Mouse (Mus musculus): ENCODE measurements around the gene Prrc2b. TPM values are rescaled to one million over a fixed set of nuclear protein-coding genes. Genes with fewer than 3 reads are reported as not detected.

Prrc2b gene
- polyA plus RNA-seq, 1 experiment from 2014 or later: 39.3 TPM

DNA sequence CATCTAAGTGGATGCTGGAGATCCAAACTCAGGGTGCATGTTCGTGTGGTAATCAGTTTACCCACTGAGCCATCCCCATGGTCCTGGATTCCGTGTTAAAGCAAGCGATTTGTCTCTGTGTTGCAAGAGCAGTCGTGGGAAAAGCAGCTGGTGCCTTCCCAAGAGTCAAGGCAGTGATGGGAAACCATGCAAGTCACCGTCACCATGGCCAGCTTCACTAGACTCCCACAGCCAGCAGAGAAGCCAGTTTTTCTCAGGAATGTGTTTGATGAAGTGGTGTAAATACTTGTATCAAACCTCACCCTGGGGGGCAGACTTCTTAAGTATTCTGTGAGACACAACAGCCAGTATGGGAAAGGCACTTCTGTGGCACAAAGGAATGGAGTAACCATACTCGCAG is 8.5 kb upstream of the Prrc2b start:
- H3K4me2 ChIP-seq: no peak overlapping the region
- ATAC-seq (replicated peaks; ENCODE audit: insufficient number of reproducible peaks, low FRiP score, low TSS enrichment): no peak
- WGBS (ENCODE audit: insufficient replicate concordance): 49% methylated on average over 6 of the region's 6 CpGs
- H3K27me3 ChIP-seq (ENCODE audit: control insufficient read depth, insufficient read depth, low read length): no peaks in the 10 kb centered on the region
- H3K4me1 ChIP-seq (ENCODE audit: control insufficient read depth, insufficient read depth, low read length): peaks cover 6% of the 10 kb centered on the region; the same call in 1 of the 2 replicates
- H3K36me3 ChIP-seq (ENCODE audit: control insufficient read depth, insufficient read depth, low read length): no peaks in the 10 kb centered on the region
- H3K4me3 ChIP-seq (ENCODE audit: low read depth, low read length): no peak overlapping the region
- H3K9ac ChIP-seq (ENCODE audit: low read depth, low read length): no peak overlapping the region
- H3K27ac ChIP-seq (ENCODE audit: low read depth, low read length): no peak overlapping the region
- H3K9me3 ChIP-seq (replicated peaks; ENCODE audit: control insufficient read depth, low read length): no peaks in the 10 kb centered on the region

DNA sequence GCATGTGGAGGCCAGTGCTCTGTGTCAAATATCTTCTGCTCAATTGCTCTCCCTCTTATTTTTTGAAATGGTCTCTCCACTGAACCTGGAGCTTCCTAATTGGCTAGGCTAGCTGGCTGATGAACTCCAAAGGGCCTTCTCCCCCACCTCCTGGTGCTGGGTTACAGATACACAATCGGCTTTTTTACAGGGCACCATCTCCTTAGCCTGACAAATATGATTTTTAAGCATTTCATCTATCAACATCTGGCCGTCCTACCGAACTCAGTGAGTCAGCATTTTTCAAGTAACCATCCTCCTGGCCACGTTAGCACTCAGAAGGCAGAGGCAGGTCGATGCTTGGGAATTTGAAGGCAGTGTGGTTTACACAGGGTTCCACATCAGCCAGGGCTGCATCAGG is 6.2 kb upstream of the Prrc2b start:
- no peak for ATAC-seq (replicated peaks; ENCODE audit: insufficient number of reproducible peaks, low FRiP score, low TSS enrichment)
- Histone ChIP-seq H3K4me3 (ENCODE audit: low read depth, low read length) (no peak overlapping the region), H3K9me3 (replicated peaks; ENCODE audit: control insufficient read depth, low read length) (no peaks in the 10 kb centered on the region), H3K4me1 (ENCODE audit: control insufficient read depth, insufficient read depth, low read length) (no peaks in the 10 kb centered on the region), H3K9ac (ENCODE audit: low read depth, low read length) (no peak overlapping the region), H3K27me3 (ENCODE audit: control insufficient read depth, insufficient read depth, low read length) (no peaks in the 10 kb centered on the region), H3K4me2 (no peak overlapping the region), H3K36me3 (ENCODE audit: control insufficient read depth, insufficient read depth, low read length) (no peaks in the 10 kb centered on the region), H3K27ac (ENCODE audit: low read depth, low read length) (no peak overlapping the region)
- WGBS (ENCODE audit: insufficient replicate concordance): 79% methylated on average over 5 of the region's 5 CpGs

DNA sequence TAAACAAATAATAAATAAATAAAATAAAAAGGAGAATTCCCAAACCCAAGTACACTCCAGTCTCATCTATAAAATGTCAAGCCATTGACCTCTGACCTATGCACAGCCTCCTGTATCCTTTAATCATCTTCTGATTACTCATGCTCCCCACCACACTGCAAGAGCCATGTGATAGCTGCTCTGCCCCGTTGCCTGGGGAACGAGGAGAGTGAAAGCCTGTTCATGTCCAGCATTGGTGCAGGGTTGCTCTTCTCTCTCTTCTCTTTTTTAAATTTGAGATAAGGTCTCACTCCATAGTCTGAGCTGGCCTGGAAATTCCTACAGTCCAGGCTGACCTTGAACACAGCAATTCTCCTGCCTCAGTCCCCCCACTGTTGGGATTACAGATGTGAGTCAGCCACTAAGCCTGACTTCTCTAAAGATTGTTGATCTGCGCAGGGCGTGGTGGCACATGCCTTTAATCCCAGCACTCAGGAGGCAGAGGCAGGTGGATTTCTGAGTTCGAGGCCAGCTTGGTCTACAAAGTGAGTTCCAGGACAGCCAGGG is 4.2 kb upstream of the Prrc2b start:
- H3K27me3 ChIP-seq (ENCODE audit: control insufficient read depth, insufficient read depth, low read length): no peaks in the 10 kb centered on the region
- H3K9ac ChIP-seq (ENCODE audit: low read depth, low read length): no peak overlapping the region
- peaks cover 8% of the 10 kb centered on the region; the same call in 1 of the 2 replicates for H3K4me1 ChIP-seq (ENCODE audit: control insufficient read depth, insufficient read depth, low read length)
- ATAC-seq (replicated peaks; ENCODE audit: insufficient number of reproducible peaks, low FRiP score, low TSS enrichment): no peak
- no peak overlapping the region for H3K4me3 ChIP-seq (ENCODE audit: low read depth, low read length)
- no peaks in the 10 kb centered on the region for H3K9me3 ChIP-seq (replicated peaks; ENCODE audit: control insufficient read depth, low read length)
- 67% methylated on average over 5 of the region's 5 CpGs for WGBS (ENCODE audit: insufficient replicate concordance)
- H3K27ac ChIP-seq (ENCODE audit: low read depth, low read length): no peak overlapping the region
- H3K36me3 ChIP-seq (ENCODE audit: control insufficient read depth, insufficient read depth, low read length): no peaks in the 10 kb centered on the region
- no peak overlapping the region for H3K4me2 ChIP-seq

DNA sequence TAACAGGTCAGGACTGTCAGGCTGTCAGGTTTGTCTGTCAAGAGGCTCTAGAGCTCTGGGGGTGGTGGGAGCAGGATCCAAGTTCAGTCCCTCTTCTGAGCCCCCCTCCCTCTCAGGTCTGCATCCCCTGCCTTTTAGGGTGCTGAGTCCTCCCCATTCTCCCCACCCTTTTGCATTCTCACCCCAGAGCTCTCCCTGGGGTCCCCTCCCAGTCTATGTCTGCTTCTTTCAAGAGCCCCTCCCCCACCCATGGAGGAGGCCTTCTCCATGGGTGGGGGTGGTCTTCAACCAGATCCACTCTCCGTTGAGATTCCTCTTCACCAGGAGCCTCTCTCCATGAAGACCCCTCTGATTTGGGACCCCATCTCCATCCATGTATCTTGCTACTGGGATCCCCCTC is 747 bp upstream of the Prrc2b start:
- H3K9ac ChIP-seq (ENCODE audit: low read depth, low read length): peak overlapping the region; percentile 99
- H3K4me3 ChIP-seq (ENCODE audit: low read depth, low read length): peak overlapping the region; percentile 96
- ATAC-seq (replicated peaks; ENCODE audit: insufficient number of reproducible peaks, low FRiP score, low TSS enrichment): no peak

DNA sequence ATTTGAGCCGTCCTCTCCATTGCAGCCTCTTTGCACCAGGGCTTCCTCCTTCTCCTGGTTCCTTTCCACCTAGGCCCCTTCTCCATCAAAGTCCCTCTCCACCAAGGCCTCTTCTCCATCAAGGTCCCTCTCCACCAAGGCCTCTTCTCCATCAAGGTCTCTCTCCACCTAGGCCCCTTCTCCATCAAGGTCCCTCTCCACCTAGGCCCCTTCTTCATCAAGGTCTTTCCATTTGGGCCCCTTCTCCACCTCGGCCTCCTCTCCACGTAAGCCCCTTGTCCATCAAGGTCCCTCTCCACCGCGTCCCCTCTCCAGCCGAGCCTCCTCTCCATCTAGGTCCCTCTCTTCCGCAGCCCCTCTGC is 339 bp upstream of the Prrc2b start:
- Histone ChIP-seq H3K9me3 (replicated peaks; ENCODE audit: control insufficient read depth, low read length) (no peaks in the 10 kb centered on the region), H3K27me3 (ENCODE audit: control insufficient read depth, insufficient read depth, low read length) (no peaks in the 10 kb centered on the region), H3K4me2 (peak overlapping the region; percentile 92), H3K27ac (ENCODE audit: low read depth, low read length) (peak overlapping the region; percentile 97), H3K4me3 (ENCODE audit: low read depth, low read length) (peak overlapping the region; percentile 96), H3K36me3 (ENCODE audit: control insufficient read depth, insufficient read depth, low read length) (no peaks in the 10 kb centered on the region), H3K4me1 (ENCODE audit: control insufficient read depth, insufficient read depth, low read length) (peaks cover 43% of the 10 kb centered on the region), H3K9ac (ENCODE audit: low read depth, low read length) (peak overlapping the region; percentile 99)
- 7% methylated on average over 7 of the region's 7 CpGs for WGBS (ENCODE audit: insufficient replicate concordance)
- no peak for ATAC-seq (replicated peaks; ENCODE audit: insufficient number of reproducible peaks, low FRiP score, low TSS enrichment)

More for the DNA sequence above, 747 bp upstream of the Prrc2b start:
- peak overlapping the region; percentile 97; the same call in 1 of the 2 replicates for H3K27ac ChIP-seq (ENCODE audit: low read depth, low read length)
- H3K36me3 ChIP-seq (ENCODE audit: control insufficient read depth, insufficient read depth, low read length): no peaks in the 10 kb centered on the region
- H3K27me3 ChIP-seq (ENCODE audit: control insufficient read depth, insufficient read depth, low read length): no peaks in the 10 kb centered on the region
- 26% methylated on average over 1 of the region's 1 CpGs for WGBS (ENCODE audit: insufficient replicate concordance)
- H3K4me2 ChIP-seq: peak overlapping the region; percentile 92
- H3K9me3 ChIP-seq (replicated peaks; ENCODE audit: control insufficient read depth, low read length): no peaks in the 10 kb centered on the region
- H3K4me1 ChIP-seq (ENCODE audit: control insufficient read depth, insufficient read depth, low read length): peaks cover 39% of the 10 kb centered on the region

DNA sequence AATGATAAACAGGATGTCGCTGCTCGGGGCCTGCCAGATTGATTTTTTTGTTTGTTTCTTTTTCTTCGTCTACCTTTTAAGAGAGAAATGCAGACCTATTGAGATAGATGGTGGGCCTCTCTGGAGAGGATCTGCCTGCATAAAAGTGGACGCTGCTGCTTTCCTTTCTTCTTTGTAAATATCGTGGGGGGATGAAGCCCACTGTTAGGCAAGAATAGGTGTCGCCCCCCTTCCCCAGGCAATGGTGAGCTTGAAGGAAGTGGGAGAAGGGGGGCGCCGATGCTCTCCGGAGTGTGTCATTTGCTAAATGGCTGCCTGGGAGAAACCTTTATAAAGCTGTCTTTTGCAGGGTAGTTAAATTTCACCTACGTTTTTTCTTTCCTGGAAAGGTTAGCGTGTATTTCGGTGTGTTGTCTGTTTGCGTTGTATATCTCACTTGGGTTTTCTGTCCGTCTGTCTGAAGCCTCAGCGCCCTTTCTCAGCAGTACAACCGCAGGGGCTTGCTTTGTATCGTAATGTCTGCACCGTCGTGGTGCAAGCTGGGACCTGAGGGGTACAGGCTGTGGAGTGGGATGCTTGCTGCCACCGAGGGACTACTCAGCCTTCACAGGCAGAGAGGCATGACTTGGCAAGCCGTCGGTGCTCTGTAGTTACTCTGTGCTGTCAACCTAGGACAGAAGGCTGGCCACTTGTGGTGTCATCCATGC is 931 bp downstream of the Prrc2b start:
- Histone ChIP-seq H3K9me3 (replicated peaks; ENCODE audit: control insufficient read depth, low read length) (no peaks in the 10 kb centered on the region), H3K4me1 (ENCODE audit: control insufficient read depth, insufficient read depth, low read length) (peaks cover 56% of the 10 kb centered on the region), H3K27ac (ENCODE audit: low read depth, low read length) (peak overlapping the region; percentile 97), H3K4me3 (ENCODE audit: low read depth, low read length) (peak overlapping the region; percentile 96), H3K36me3 (ENCODE audit: control insufficient read depth, insufficient read depth, low read length) (no peaks in the 10 kb centered on the region), H3K4me2 (peak overlapping the region; percentile 92), H3K9ac (ENCODE audit: low read depth, low read length) (peak overlapping the region; percentile 99), H3K27me3 (ENCODE audit: control insufficient read depth, insufficient read depth, low read length) (no peaks in the 10 kb centered on the region)
- ATAC-seq (replicated peaks; ENCODE audit: insufficient number of reproducible peaks, low FRiP score, low TSS enrichment): no peak
- under 1% methylated on average over 22 of the region's 22 CpGs for WGBS (ENCODE audit: insufficient replicate concordance)

DNA sequence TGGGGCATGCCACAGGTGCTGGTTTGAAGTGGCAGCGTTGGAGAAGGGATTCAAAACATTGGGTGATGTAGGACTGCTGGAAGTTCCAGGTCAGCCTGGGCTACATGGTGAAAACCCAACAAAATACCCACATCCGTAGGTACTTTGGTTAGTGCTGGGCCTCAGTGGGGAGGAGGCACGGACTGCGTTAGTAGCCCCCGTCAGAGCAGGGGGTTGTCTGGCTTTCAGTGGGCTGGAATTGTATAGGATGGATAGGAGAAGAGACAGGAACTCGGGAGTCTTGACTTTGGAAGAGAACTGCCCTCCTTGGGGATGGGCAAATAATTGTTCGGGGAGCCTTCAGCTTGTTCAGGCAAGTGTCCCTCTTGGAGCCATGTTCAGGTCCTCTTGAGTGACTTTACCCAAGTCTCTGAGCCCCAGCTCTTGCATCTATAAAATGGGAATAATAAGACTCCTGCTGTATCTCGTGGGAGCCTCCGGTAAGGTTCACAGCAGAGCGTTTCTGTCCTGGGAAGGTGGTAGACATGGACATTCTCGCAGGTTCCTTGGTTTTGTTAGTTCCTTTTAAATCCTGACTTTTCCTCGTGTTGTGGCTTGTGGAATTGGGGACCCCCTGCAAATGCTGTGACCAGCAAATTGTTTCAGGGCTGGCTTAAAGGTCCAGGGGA is 1.6 kb downstream of the Prrc2b start:
- Histone ChIP-seq H3K27me3 (ENCODE audit: control insufficient read depth, insufficient read depth, low read length) (no peaks in the 10 kb centered on the region), H3K27ac (ENCODE audit: low read depth, low read length) (peak overlapping the region; percentile 97), H3K9ac (ENCODE audit: low read depth, low read length) (peak overlapping the region; percentile 99), H3K9me3 (replicated peaks; ENCODE audit: control insufficient read depth, low read length) (no peaks in the 10 kb centered on the region), H3K36me3 (ENCODE audit: control insufficient read depth, insufficient read depth, low read length) (no peaks in the 10 kb centered on the region), H3K4me3 (ENCODE audit: low read depth, low read length) (peak overlapping the region; percentile 96), H3K4me2 (peak overlapping the region; percentile 92), H3K4me1 (ENCODE audit: control insufficient read depth, insufficient read depth, low read length) (peaks cover 63% of the 10 kb centered on the region)
- WGBS (ENCODE audit: insufficient replicate concordance): 12% methylated on average over 12 of the region's 12 CpGs
- ATAC-seq (replicated peaks; ENCODE audit: insufficient number of reproducible peaks, low FRiP score, low TSS enrichment): no peak

DNA sequence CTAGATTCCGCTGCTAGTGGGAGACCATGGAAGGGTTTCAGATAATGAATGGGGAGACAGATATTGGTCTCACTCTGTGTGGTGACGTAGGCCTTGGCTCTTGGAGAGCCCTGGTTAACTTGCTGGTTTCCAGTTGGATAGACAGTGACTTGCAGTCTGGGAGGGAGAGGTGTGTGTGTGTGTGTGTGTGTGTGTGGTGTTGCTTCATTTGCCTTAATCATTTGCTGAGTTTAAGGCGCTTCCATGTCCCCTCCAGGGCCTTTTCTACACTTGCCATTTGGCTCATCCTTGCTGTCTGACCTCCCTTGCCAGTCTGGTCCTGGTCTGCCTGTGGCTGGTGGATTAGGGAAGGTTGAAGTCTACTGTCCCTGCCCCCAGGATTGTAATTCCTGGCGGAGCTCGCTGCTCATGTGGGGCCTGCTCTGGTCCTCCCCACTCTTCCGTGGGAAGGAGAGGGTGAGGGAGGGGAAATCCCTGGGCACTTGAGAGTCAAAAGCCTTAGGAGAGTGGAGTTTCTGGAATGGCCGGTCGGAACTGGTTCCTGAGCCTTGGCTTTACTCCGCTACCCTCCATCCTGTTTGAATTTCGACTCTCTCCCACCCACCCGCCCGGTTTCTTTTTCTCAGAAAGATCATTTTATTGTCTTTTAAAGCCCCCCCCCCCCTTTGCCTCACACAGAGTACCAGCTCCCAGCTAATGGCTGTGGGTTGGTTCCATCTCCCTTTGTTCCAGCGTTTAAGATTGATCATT is 2.3 kb downstream of the Prrc2b start:
- WGBS (ENCODE audit: insufficient replicate concordance): 8% methylated on average over 13 of the region's 13 CpGs
- peak overlapping the region; percentile 99 for H3K9ac ChIP-seq (ENCODE audit: low read depth, low read length)
- H3K27ac ChIP-seq (ENCODE audit: low read depth, low read length): peak overlapping the region; percentile 97
- H3K9me3 ChIP-seq (replicated peaks; ENCODE audit: control insufficient read depth, low read length): no peaks in the 10 kb centered on the region
- no peaks in the 10 kb centered on the region for H3K36me3 ChIP-seq (ENCODE audit: control insufficient read depth, insufficient read depth, low read length)
- peaks cover 68% of the 10 kb centered on the region for H3K4me1 ChIP-seq (ENCODE audit: control insufficient read depth, insufficient read depth, low read length)
- H3K4me3 ChIP-seq (ENCODE audit: low read depth, low read length): peak overlapping the region; percentile 96
- no peak for ATAC-seq (replicated peaks; ENCODE audit: insufficient number of reproducible peaks, low FRiP score, low TSS enrichment)
- no peaks in the 10 kb centered on the region for H3K27me3 ChIP-seq (ENCODE audit: control insufficient read depth, insufficient read depth, low read length)
- H3K4me2 ChIP-seq: peak overlapping the region; percentile 92

Measured in heart, embryonic 11.5 days (tissue).